Mouse (Mus musculus) erythroblast, embryonic 14.5 days (primary cell): Measurements from ENCODE around the gene Ecel1.

ENCODE experiments used
- GATA1 ChIP-seq: IDR thresholded peaks from 2 replicates; pipeline ENCODE4 v1.6.1; 2012; ENCODE audit warnings: low read length, inconsistent platforms, mixed read lengths
- TAL1 ChIP-seq: IDR thresholded peaks from 3 replicates; pipeline ENCODE4 v1.6.1; 2012; ENCODE audit warnings: low read length, inconsistent platforms, mixed read lengths

DNA sequence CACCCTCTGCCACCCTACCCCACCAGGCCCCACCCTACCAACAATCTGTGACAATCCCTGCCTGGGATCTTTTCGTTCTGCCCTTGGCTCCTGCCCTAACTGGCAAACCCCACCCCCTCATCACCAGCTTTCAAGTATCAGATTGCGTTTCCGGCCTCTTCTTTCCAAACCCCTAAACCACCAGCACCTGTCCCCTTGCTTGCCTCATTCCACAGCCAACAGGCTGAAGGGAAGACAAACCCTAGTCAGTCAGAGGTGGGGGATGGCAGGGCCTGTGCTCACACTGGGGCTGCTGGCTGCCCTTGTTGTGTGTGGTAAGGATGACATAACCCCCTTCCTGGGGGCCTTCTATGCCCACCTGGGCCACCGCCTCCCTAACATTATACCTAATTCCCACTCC lies 34.1 kb upstream of the Ecel1 start, which contains the start of gene Chrnd:
- TF ChIP-seq GATA1 (no peak), TAL1 (no peak)
